ENCODE assay signal across 16 mouse cellular contexts in the genomic region with DNA sequence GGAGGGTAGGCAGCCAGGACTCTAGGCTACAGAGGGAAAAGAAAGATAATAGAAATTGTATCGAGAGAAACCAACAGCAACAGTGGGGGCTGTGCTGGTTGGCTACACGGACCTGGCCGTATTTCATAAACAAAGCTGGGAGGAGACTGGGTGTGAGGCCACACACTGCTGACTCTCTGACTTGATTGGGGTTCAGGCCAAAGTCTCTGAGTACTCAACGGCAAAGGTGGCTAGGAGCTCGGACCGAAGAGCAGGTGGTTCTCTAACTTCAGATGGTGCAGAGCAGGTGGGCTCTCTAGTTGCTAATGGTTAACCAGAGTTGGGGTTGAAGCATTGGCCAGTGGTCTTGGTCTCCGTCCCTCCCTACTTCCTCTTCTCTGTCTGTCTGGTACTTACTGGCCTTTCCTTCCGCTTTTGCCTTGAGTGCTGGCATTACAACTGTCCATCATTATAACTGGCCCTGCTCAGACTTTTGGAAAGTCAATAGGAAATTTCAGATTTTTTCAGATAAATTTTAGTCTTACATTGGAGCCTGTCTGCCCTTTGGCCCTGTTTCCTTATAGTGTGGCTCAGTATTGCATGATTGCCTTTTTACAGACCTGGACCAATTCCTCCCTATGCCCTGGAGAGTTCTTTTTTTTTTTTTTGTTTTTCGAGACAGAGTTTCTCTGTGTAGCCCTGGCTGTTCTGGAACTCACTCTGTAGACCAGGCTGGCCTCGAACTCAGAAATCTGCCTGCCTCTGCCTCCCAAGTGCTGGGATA. TPM values are rescaled to one million over a fixed set of nuclear protein-coding genes. Genes with fewer than 3 reads are reported as not detected.
DNase-seq lines count a peak whose midpoint lies in the region; ATAC-seq and TF ChIP-seq lines count a peak whose summit lies in the region.
"Had no signal": no experiment of that assay in that cellular context is flagged by ENCODE, and none has a peak within 500 bp of the region (broad histone marks: within the 10 kb centered on the region; RNA-seq: fewer than 3 reads in every experiment).

No protein-coding gene starts in this region.

- H3K36me3 ChIP-seq in liver, postnatal 0 days (replicated peaks; ENCODE audit: insufficient read depth, low read length), result no peaks in the 10 kb centered on the region
- H3K36me3 ChIP-seq: neural tube, embryonic 15.5 days had no signal

- WGBS in liver, postnatal 0 days (ENCODE audit: insufficient replicate concordance), result 53% methylated on average over 10 of the region's 10 CpGs

- DNase-seq in adrenal gland, postnatal 14 days, result peak; percentile 38
- no peak for DNase-seq in adrenal gland, adult (ENCODE audit: inconsistent age in 2 of 2, low spot score in 1 of 2)
- DNase-seq in R1 (ENCODE audit: low read depth, low spot score), result peak; percentile 20
- peak; percentile 31 for DNase-seq in kidney, postnatal 14 days
- peak; percentile 37 for DNase-seq in liver, postnatal 0 days
- no peak for DNase-seq in left cerebral cortex, postnatal 10 days (ENCODE audit: extremely low spot score in 1 of 2, low spot score in 2 of 2)
- no peak for DNase-seq in layer of hippocampus, adult 18-20 months (ENCODE audit: low spot score in 2 of 2)
- DNase-seq in thymus, postnatal 4 days, result no peak
- DNase-seq: cerebellum, adult 18-20 months; left cerebral cortex, postnatal 4 days; lung, postnatal 10 days; right cerebral cortex, postnatal 4 days; thymus, adult 18-20 months had no signal

- H3K27me3 ChIP-seq in liver, postnatal 0 days (ENCODE audit: insufficient read depth, low read length), result no peaks in the 10 kb centered on the region
- H3K27me3 ChIP-seq: neural tube, embryonic 15.5 days had no signal

- no peak overlapping the region for H3K4me3 ChIP-seq in liver, postnatal 0 days (ENCODE audit: low read depth, low read length)
- H3K4me3 ChIP-seq: heart, adult 2 months; neural tube, embryonic 15.5 days had no signal

- TF ChIP-seq CTCF in liver, postnatal 0 days (IDR thresholded peaks at IDR 0.05; ENCODE audit: low read depth), result no peak

- H3K4me2 ChIP-seq in liver, postnatal 0 days (ENCODE audit: low read depth, low read length), result peak overlapping the region; percentile 48
- H3K4me2 ChIP-seq: neural tube, embryonic 15.5 days had no signal

- TF ChIP-seq EP300 in liver, postnatal 0 days (IDR thresholded peaks at IDR 0.05; ENCODE audit: low read depth), result no peak

- H3K9ac ChIP-seq in liver, postnatal 0 days (replicated peaks), result peak overlapping the region; percentile 44; the same call in 1 of the 2 replicates
- H3K9ac ChIP-seq: neural tube, embryonic 15.5 days had no signal

- H3K4me1 ChIP-seq in liver, postnatal 0 days (ENCODE audit: insufficient read depth), result peaks cover 12% of the 10 kb centered on the region; the same call in 1 of the 2 replicates
- H3K4me1 ChIP-seq: neural tube, embryonic 15.5 days had no signal

- peak; percentile 84 for ATAC-seq in liver, postnatal 0 days
- ATAC-seq: activated CD4-positive, CD25-positive, alpha-beta regulatory T cell, adult 4 months had no signal

- no peaks in the 10 kb centered on the region for H3K9me3 ChIP-seq in liver, postnatal 0 days (ENCODE audit: low read length)
- H3K9me3 ChIP-seq: neural tube, embryonic 15.5 days had no signal

- intact Hi-C loops in left cerebral cortex, postnatal 10 days (cut with DNase I), result no loop called here

- H3K27ac ChIP-seq in liver, postnatal 0 days (ENCODE audit: low read depth), result peak overlapping the region; percentile 77
- H3K27ac ChIP-seq: heart, adult 2 months; neural tube, embryonic 15.5 days had no signal

RNA-seq across cellular contexts. Expression of a gene that starts 7.4 kb away (rescaled TPM):
- total RNA-seq in adrenal gland, postnatal 14 days (2021), result 42.8 and 44.0 TPM in 2 replicates
- polyA plus RNA-seq in liver, postnatal 0 days (2015; fragmentation: Nextera tagmentation; extraction: Ambion mirVana), result 16.4 TPM in 2 replicates
- total RNA-seq in left cerebral cortex, postnatal 10 days (2021), result 10 to 100 TPM; 29.1 to 29.7 TPM
- 10 to 100 TPM; 27.2 to 30.8 TPM for total RNA-seq in layer of hippocampus, adult 18-20 months (2021)

RNA-seq across cellular contexts. Expression of a gene that starts 26.3 kb away (rescaled TPM):
- total RNA-seq in adrenal gland, postnatal 14 days (2021), result 87.9 and 89.6 TPM in 2 replicates
- polyA plus RNA-seq in liver, postnatal 0 days (2015; fragmentation: Nextera tagmentation; extraction: Ambion mirVana), result 100 and 103 TPM in 2 replicates
- 1 to 10 TPM; 3.3 to 4.2 TPM for total RNA-seq in left cerebral cortex, postnatal 10 days (2021)
- 1 to 10 TPM; 5.1 to 7.2 TPM for total RNA-seq in layer of hippocampus, adult 18-20 months (2021)

RNA-seq across cellular contexts. Expression of a gene that starts 41.2 kb away (rescaled TPM):
- 48.9 and 49.8 TPM in 2 replicates for total RNA-seq in adrenal gland, postnatal 14 days (2021)
- 26.7 and 28.8 TPM in 2 replicates for polyA plus RNA-seq in liver, postnatal 0 days (2015; fragmentation: Nextera tagmentation; extraction: Ambion mirVana)
- total RNA-seq in left cerebral cortex, postnatal 10 days (2021), result 10 to 100 TPM; 25.2 TPM
- total RNA-seq in layer of hippocampus, adult 18-20 months (2021), result 10 to 100 TPM; 29.4 to 30.7 TPM

Comparison
In these comparisons a context has a peak if more than half of its experiments do, and no peak if none do; other contexts are left out.
1. DNase-seq: peak in adrenal gland, postnatal 14 days (single experiment), R1 (single experiment), kidney, postnatal 14 days (single experiment) and liver, postnatal 0 days (single experiment); none in adrenal gland, adult (0 of 2), left cerebral cortex, postnatal 10 days (0 of 2), layer of hippocampus, adult 18-20 months (0 of 2) and thymus, postnatal 4 days (single experiment).
2. RNA of a gene that starts 26.3 kb away (total RNA-seq): 87.9 to 89.6 TPM in adrenal gland, postnatal 14 days; 5.1 to 7.2 TPM in layer of hippocampus, adult 18-20 months and 3.3 to 4.2 TPM in left cerebral cortex, postnatal 10 days; every median in the first group is over 10 times any median in the second.